Mouse (Mus musculus) olfactory bulb, adult 2 months (tissue): ENCODE measurements around the gene Prkaa1. TPM values are rescaled to one million over a fixed set of nuclear protein-coding genes. Genes with fewer than 3 reads are reported as not detected.
"Not testable (repeated sequence)": the region's sequence is repeated elsewhere in the genome, so short reads cannot be mapped to it uniquely, and the experiment has no call there.

Experiments
- H3K27ac ChIP-seq: fragments of 200-500 bp; 2 replicates; pipeline ENCODE4 v1.5.1; 2012; ENCODE audit warnings: low read depth, low read length; ENCODE audit not compliant: insufficient read depth
- H3K4me1 ChIP-seq: fragments of 200-500 bp; 2 replicates; pipeline ENCODE4 v1.6.1; 2012; ENCODE audit warnings: low read length; ENCODE audit not compliant: control insufficient read depth, insufficient read depth
- H3K4me3 ChIP-seq: fragments of 200-500 bp; 2 replicates; pipeline ENCODE4 v1.5.1; 2012; ENCODE audit warnings: mild to moderate bottlenecking, low read depth, low read length, moderate library complexity; ENCODE audit not compliant: insufficient read depth
- CTCF ChIP-seq: fragments of 200-500 bp; IDR thresholded peaks from 2 replicates; pipeline ENCODE4 v1.5.1; 2012; ENCODE audit warnings: low read depth, mild to moderate bottlenecking, low read length, moderate library complexity; ENCODE audit not compliant: insufficient read depth
- POLR2A ChIP-seq: fragments of 200-500 bp; IDR thresholded peaks from 2 replicates; pipeline ENCODE4 v1.6.1; 2012; ENCODE audit warnings: mild to moderate bottlenecking, low read depth, low read length, moderate library complexity; ENCODE audit not compliant: insufficient read depth
- WGBS: fragments of 180-500 bp; shearing (Covaris S2); methylation state at CpG from one replicate; pipeline ENCODE4 v1.1.7; 2018; 5-methylcytosine and 5-hydroxymethylcytosine counted together
- polyA plus RNA-seq: library from polyadenylated mRNA; stranded (reverse); fragments of >200 nt; gene quantifications from 2 replicates; pipeline ENCODE4 v1.2.4, GENCODE M21; 2012; ENCODE audit warnings: low replicate concordance; ENCODE audit not compliant: missing spikeins, insufficient read depth, insufficient read length

The Prkaa1 gene
- polyA plus RNA-seq, 1 experiment, result not detected

GRCm38 (mm10) chr15:5127487-5127886 is 16.2 kb upstream of the Prkaa1 start:
- Histone ChIP-seq H3K4me1 (no peaks in the 10 kb centered on the region), H3K4me3 (no peak overlapping the region), H3K27ac (no peak overlapping the region)
- TF ChIP-seq CTCF (no peak), POLR2A (no peak)
- WGBS, result 76% methylated on average over 2 of the region's 2 CpGs

- Histone ChIP-seq H3K27ac (no peak overlapping the region), H3K4me1 (no peaks in the 10 kb centered on the region), H3K4me3 (no peak overlapping the region)
- 71% methylated on average over 5 of the region's 5 CpGs for WGBS
- no peak for TF ChIP-seq POLR2A
- no peak for TF ChIP-seq CTCF
These were observed 15.3 kb upstream of the Prkaa1 start for GRCm38 (mm10) chr15:5128176-5128940.

GRCm38 (mm10) chr15:5129111-5129805 is 14.4 kb upstream of the Prkaa1 start:
- WGBS, result 92% methylated on average over 12 of the region's 12 CpGs
- Histone ChIP-seq H3K27ac (no peak overlapping the region), H3K4me1 (no peaks in the 10 kb centered on the region), H3K4me3 (no peak overlapping the region)
- TF ChIP-seq POLR2A (no peak), CTCF (no peak)

- not testable (repeated sequence) for H3K4me3 ChIP-seq, H3K27ac ChIP-seq, H3K4me1 ChIP-seq
- WGBS, result 95% methylated on average over 14 of the region's 14 CpGs
These were observed 12.6 kb upstream of the Prkaa1 start for GRCm38 (mm10) chr15:5130887-5131668.

- H3K4me3 ChIP-seq, result no peak overlapping the region
- TF ChIP-seq CTCF, result no peak
- TF ChIP-seq POLR2A, result no peak
- no peak overlapping the region for H3K27ac ChIP-seq
- WGBS, result 62% methylated on average over 3 of the region's 3 CpGs
- H3K4me1 ChIP-seq, result no peaks in the 10 kb centered on the region
These were observed 10.4 kb upstream of the Prkaa1 start for GRCm38 (mm10) chr15:5133301-5133700.

- WGBS, result 68% methylated on average over 3 of the region's 3 CpGs
- no peaks in the 10 kb centered on the region for H3K4me1 ChIP-seq
- TF ChIP-seq POLR2A (no peak), CTCF (no peak)
- H3K4me3 ChIP-seq, result no peak overlapping the region
- H3K27ac ChIP-seq, result no peak overlapping the region
These were observed 9.5 kb upstream of the Prkaa1 start for GRCm38 (mm10) chr15:5134179-5134578.

- H3K27ac ChIP-seq, result no peak overlapping the region
- TF ChIP-seq POLR2A, result no peak
- H3K4me3 ChIP-seq, result no peak overlapping the region
- no peaks in the 10 kb centered on the region for H3K4me1 ChIP-seq
- WGBS, result 87% methylated on average over 8 of the region's 8 CpGs
These were observed 8.6 kb upstream of the Prkaa1 start for GRCm38 (mm10) chr15:5134945-5135483.

- no peak overlapping the region for H3K27ac ChIP-seq
- no peak overlapping the region for H3K4me3 ChIP-seq
- no peaks in the 10 kb centered on the region for H3K4me1 ChIP-seq
- 43% methylated on average over 9 of the region's 9 CpGs for WGBS
- TF ChIP-seq POLR2A (no peak), CTCF (no peak)
These were observed 5.4 kb upstream of the Prkaa1 start for GRCm38 (mm10) chr15:5138021-5138856.

GRCm38 (mm10) chr15:5139366-5139765 is 4.3 kb upstream of the Prkaa1 start:
- no peak overlapping the region for H3K4me3 ChIP-seq
- TF ChIP-seq POLR2A (no peak), CTCF (no peak)
- no peak overlapping the region for H3K27ac ChIP-seq
- WGBS, result 93% methylated on average over 2 of the region's 2 CpGs
- no peaks in the 10 kb centered on the region for H3K4me1 ChIP-seq
